Mouse (Mus musculus) large intestine, adult 2 months (tissue): ENCODE results near the gene Ube2d3. TPM values are rescaled to one million over a fixed set of nuclear protein-coding genes. Genes with fewer than 3 reads are reported as not detected.
"Not testable (repeated sequence)": the region's sequence is repeated elsewhere in the genome, so short reads cannot be mapped to it uniquely, and the experiment has no call there.

ENCODE experiments used
- DNase-seq: peaks from one replicate; pipeline ENCODE4 v3.0.0-alpha.2; 2012; ENCODE audit warnings: low read depth, low spot score
- WGBS: fragments of 180-500 bp; shearing (Covaris S2); methylation state at CpG from one replicate; pipeline ENCODE4 v1.1.7; 2018; 5-methylcytosine and 5-hydroxymethylcytosine counted together
- polyA plus RNA-seq: library from polyadenylated mRNA; depleted of rRNA; stranded (reverse); fragments of >200 nt; gene quantifications from 2 replicates; pipeline ENCODE4 v1.2.3, GENCODE M21; 2012

Ube2d3 gene
- polyA plus RNA-seq, 1 experiment, result 174 TPM

GRCm38 (mm10) chr3:135486351-135486750, 48.4 kb downstream of the Ube2d3 start:
- WGBS, result 53% methylated on average over 5 of the region's 5 CpGs
- DNase-seq, result no peak

GRCm38 (mm10) chr3:135487803-135488202, 49.9 kb downstream of the Ube2d3 start:
- 95% methylated on average over 4 of the region's 4 CpGs for WGBS
- DNase-seq, result no peak

DNA sequence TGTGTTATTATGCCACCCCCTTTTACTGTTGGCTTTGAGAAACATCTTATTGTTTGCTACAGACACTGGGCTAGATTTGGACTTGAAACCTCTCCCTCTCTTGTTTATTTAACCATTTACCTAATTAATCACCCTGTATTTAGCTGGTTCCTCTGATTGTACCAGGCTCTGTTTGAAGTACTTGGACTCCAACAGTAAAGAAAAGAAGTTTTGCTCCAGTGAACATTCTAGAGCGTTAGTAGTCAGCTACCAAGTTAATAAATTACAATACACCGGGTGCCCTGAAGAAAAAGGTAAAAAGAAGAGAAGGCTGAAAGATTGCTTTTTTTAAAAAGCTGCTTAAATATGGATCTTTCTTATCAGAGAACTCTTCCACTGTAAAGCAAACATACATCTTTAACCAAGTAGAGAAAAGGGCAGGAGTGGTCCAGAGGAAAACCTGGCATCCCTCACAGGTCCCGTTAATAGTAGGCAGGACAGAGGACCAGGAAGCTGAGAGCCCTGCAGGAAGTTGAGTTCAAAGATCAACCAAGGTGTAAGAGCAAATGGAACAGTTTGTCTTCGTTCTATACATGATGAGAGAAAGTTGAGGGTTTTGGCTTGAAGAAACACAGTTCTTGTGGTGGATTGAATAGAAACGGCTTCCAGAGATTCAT, 52.0 kb downstream of the Ube2d3 start:
- DNase-seq, result no peak
- WGBS, result 54% methylated on average over 5 of the region's 5 CpGs

DNA sequence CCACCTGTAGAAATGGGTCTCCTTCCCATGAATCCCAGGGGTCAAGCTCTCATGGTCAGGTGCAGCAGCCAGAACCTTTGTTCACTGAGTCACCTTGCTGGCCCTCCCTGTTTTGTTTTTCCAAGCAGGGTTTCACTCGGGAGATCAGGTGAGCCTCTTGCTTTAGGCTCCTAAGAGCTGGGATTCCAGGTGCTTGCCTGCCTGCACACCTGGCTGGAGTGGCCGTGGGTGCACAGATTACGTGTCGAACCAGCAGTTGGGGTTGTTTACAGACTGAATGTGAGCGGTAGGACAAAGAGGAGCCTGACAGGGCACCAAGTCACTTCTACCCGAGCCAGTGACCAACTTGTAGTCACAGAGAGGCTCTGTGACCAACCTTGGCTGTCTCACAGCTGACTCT, 53.2 kb downstream of the Ube2d3 start:
- DNase-seq, result no peak
- WGBS, result 91% methylated on average over 6 of the region's 6 CpGs

DNA sequence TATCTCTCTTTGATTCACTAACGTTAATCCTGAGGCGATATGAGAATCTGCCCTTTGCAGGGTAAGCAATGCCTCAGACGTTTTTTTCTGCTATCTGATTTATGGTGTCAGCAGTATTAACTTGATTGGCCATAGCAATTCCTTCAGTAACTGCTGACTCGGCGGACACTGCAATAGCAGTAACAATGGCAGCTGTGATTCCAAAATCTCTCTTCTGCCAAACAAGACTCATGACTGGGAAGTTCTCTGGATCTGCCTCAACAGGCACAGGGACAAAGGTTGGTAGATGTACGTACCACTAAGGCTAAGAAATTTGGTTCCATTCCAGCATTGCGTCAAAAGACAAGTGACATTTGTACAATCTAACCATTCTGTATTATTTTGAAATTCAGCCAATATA, 55.4 kb downstream of the Ube2d3 start:
- not testable (repeated sequence) for DNase-seq
- 88% methylated on average over 7 of the region's 7 CpGs for WGBS

DNA sequence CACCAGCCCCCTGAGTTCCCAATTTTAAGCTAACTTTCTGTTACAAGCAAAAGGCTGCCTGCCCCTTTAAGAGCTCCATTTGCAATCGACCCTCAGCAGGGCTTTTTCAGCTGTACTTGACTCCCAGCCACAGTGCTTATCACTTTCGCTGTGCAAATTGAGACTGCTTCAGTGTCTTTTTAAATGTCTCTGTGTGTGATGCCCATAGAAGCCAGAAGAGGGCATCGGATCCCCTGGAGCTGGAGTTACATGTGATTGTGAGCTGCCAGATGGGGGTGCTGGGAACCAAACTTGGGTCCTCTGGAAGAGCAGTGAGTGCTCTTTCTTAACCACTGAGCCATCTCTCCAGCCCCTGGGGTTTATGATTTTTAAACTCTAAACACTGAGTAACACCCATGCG, 60.0 kb downstream of the Ube2d3 start:
- not testable (repeated sequence) for DNase-seq
- 87% methylated on average over 4 of the region's 4 CpGs for WGBS

DNA sequence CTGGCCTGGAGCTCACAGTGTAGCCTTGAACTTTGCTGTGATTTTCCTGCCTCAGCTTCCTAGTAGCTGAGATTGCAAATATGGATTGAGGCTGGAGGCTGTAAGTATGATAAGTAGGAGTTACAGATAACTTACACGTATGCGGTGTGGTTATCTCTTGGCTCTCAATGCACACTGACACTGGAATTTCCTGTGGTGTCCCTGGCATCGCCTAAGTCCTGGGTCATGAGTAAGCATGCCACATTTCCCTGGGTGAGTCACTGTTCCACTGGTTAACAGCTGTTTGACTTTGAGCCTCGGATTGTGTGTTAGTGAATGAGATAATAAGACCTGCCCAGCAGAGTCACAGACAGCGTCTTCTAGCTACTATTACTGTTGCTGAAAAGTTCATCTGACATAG, 60.9 kb downstream of the Ube2d3 start:
- peak; percentile 81 for DNase-seq
- 32% methylated on average over 5 of the region's 5 CpGs for WGBS

DNA sequence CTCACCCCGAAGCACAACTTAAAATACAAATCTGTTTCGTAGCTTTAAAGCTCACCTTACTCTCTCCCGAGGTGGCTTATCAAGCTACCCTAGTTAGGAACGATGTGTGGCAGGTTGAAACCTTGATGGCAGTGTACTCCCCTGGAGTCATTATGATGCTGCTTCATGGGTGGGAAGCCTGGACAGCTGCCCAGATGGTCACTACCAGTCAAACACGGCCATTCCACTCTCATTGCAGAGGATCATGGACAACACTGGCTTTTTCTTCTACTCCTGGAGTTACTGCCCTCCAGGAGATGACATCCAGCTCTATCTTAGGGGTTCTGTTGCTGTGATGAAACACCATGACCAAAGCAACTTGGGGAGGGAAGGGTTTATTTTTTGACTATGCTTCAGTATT, 65.2 kb downstream of the Ube2d3 start:
- 76% methylated on average over 5 of the region's 5 CpGs for WGBS
- no peak for DNase-seq

DNA sequence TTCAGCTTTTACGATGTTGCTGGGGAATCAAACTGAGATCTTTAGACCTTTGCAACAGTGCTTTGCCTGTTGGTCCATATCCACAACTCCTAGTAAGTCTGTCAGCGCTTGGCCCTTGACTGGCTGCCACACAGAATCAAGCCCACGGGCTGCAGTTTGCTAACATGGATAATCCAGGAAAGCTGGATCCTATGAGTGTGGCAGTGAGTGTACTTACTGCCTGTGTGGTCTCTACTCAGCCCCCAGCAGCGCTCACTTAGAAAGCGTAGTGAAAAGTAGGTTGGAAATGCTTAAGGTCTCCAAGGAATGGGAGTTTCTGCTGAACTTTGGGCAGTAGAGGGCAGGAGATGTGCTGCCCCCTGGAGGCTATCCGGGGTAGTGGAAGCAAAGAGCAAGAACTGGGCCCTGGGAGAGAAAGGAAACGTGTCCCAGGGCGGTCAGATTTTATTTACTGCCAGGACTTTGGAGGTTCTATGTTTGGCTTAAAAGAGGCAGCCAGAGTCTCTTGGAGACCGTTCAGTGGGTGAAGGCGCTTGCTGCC, 67.5 kb downstream of the Ube2d3 start:
- WGBS, result 44% methylated on average over 10 of the region's 10 CpGs
- no peak for DNase-seq

DNA sequence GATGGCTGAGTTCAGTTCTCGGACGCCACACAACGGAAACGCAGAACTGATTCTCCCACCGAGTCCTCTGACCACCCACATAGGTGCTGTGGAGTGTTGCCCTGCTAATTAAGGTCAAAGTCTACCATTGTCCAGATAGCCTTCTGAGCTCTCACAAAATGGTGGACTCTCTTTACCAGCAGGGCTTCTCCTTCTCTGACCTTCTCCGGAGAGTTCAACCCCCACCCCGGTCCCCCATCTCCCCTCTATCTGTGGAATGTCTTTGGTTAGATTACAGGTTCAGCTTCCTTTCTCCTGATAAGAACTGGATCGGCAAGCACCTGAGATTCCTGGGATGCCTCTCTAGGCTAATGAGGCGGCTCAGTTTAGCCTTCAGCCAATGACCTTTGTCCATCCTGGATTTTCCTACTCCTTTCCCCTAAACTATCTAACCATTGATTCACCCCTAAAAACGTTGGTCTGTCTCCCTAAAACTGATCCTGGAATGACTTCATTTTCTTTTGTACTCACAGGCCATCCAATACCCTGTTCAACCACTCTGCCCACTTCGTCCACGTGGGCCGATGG, 68.0 kb downstream of the Ube2d3 start:
- 79% methylated on average over 13 of the region's 13 CpGs for WGBS
- DNase-seq, result no peak

GRCm38 (mm10) chr3:135507506-135507905, 69.6 kb downstream of the Ube2d3 start:
- DNase-seq, result no peak
- 88% methylated on average over 7 of the region's 7 CpGs for WGBS

DNA sequence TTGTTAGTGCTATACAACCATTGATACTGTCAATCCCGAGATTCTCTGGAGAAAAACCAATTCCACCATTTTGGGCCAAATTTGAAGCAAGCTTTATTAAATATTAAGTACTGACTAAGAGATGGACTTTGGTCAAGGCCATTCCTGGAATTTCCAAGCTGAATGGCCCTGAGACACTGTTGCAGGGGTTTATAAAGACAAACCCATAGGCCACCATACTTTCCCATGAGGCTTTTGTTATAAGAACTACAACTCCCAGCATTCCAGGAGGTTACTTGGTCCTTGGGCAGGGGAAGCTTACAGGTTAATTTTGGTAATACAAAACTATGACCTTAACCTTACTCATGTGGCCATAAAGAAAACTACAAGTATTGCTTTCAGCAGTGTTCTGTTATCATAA, 70.2 kb downstream of the Ube2d3 start:
- WGBS, result 97% methylated on average over 1 of the region's 1 CpGs
- DNase-seq, result no peak

DNA sequence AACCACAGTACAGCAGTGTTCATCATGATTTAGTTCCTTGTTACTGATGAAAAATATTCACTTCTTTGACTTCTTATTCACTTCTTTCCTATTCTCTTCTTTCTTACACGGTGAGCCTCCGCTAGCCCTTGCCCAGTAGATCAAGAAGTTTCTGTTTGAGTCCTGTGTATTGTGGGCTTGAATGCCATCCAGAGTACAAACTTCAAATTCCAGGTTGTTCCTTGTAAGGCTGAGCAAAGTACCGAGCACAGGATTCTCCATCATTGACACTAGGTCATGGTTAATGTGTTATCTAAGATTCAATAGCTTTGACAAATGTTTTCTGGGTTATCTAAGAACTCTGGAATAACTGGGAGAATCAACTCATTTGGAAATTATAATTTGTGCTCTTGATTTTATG, 72.4 kb downstream of the Ube2d3 start:
- no peak for DNase-seq
- WGBS, result 74% methylated on average over 3 of the region's 3 CpGs

DNA sequence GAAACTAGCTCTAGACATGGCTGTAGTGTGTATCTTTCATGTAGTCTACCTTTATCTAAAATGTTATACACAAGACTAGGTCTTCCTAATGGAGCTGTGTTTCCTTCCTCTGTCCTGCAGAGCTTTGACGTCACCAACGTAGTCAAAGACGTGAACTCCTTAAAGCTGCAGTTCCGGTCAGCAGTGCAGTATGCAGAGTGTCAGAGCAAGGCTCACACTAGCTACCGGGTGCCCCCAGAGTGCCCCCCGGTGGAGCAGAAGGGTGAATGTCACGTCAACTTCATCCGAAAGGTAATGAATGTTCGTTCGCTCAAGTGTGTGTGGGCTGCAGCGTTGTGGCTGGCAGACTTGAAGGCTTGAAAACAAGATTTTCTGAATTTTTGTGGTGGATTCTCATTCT, 73.7 kb downstream of the Ube2d3 start:
- WGBS, result 73% methylated on average over 11 of the region's 11 CpGs

GRCm38 (mm10) chr3:135513270-135513669, 75.3 kb downstream of the Ube2d3 start:
- WGBS, result 83% methylated on average over 11 of the region's 11 CpGs
- DNase-seq, result no peak

More for the DNA sequence above, 73.7 kb downstream of the Ube2d3 start:
- DNase-seq, result no peak

GRCm38 (mm10) chr3:135513800-135514425, 76.0 kb downstream of the Ube2d3 start:
- WGBS, result 90% methylated on average over 14 of the region's 14 CpGs
- no peak for DNase-seq

GRCm38 (mm10) chr3:135515246-135515645, 77.3 kb downstream of the Ube2d3 start:
- 90% methylated on average over 5 of the region's 5 CpGs for WGBS
- DNase-seq, result no peak

- DNase-seq, result no peak
- WGBS, result 62% methylated on average over 6 of the region's 6 CpGs
Measured at GRCm38 (mm10) chr3:135516891-135517290, 78.9 kb downstream of the Ube2d3 start.
